Mouse (Mus musculus) limb, embryonic 15.5 days (tissue): Measurements from ENCODE around the gene Fryl. TPM values are rescaled to one million over a fixed set of nuclear protein-coding genes. Genes with fewer than 3 reads are reported as not detected.

Experiments
- ATAC-seq: fragments of 200-750 bp; cut with Nextera tagmentation; 2 replicates; pipeline ENCODE4 v1.8.0; 2017; ENCODE audit warnings: low read depth, moderate TSS enrichment; ENCODE audit not compliant: insufficient number of reproducible peaks, low FRiP score, low TSS enrichment
- H3K27ac ChIP-seq: fragments of 300-500 bp; sonication (generic); 2 replicates; pipeline ENCODE4 v1.5.1; 2015; ENCODE audit warnings: moderate library complexity, mild to moderate bottlenecking, inconsistent platforms
- H3K27me3 ChIP-seq: fragments of 300-500 bp; sonication (generic); 2 replicates; pipeline ENCODE4 v1.6.1; 2015; ENCODE audit warnings: inconsistent platforms
- H3K36me3 ChIP-seq: fragments of 300-500 bp; sonication (generic); 2 replicates; pipeline ENCODE4 v1.6.1; 2015; ENCODE audit warnings: inconsistent platforms
- H3K4me1 ChIP-seq: fragments of 300-500 bp; sonication (generic); 2 replicates; pipeline ENCODE4 v1.6.1; 2015; ENCODE audit warnings: inconsistent platforms
- H3K4me2 ChIP-seq: fragments of 300-500 bp; sonication (generic); 2 replicates; pipeline ENCODE4 v1.6.1; 2015; ENCODE audit warnings: mild to moderate bottlenecking, inconsistent platforms
- H3K4me3 ChIP-seq: fragments of 300-500 bp; sonication (generic); 2 replicates; pipeline ENCODE4 v1.5.1; 2015; ENCODE audit warnings: mild to moderate bottlenecking, inconsistent platforms
- H3K9ac ChIP-seq: fragments of 300-500 bp; sonication (generic); 2 replicates; pipeline ENCODE4 v1.6.1; 2015; ENCODE audit warnings: inconsistent platforms
- H3K9me3 ChIP-seq: fragments of 300-500 bp; sonication (generic); 2 replicates; pipeline ENCODE4 v1.6.1; 2016; ENCODE audit warnings: inconsistent platforms
- WGBS: fragments of 180-500 bp; shearing (Covaris S2); methylation state at CpG from one replicate; pipeline ENCODE4 v1.1.7; 2015; 5-methylcytosine and 5-hydroxymethylcytosine counted together
- polyA plus RNA-seq: library from polyadenylated mRNA; unstranded; fragments of >200 nt; fragmentation: Nextera tagmentation; extraction: Ambion mirVana; gene quantifications from 2 replicates; pipeline ENCODE4 v1.2.1, GENCODE M21; 2015

The Fryl gene
- polyA plus RNA-seq, 1 experiment from 2014 or later, result 29.5 TPM

DNA sequence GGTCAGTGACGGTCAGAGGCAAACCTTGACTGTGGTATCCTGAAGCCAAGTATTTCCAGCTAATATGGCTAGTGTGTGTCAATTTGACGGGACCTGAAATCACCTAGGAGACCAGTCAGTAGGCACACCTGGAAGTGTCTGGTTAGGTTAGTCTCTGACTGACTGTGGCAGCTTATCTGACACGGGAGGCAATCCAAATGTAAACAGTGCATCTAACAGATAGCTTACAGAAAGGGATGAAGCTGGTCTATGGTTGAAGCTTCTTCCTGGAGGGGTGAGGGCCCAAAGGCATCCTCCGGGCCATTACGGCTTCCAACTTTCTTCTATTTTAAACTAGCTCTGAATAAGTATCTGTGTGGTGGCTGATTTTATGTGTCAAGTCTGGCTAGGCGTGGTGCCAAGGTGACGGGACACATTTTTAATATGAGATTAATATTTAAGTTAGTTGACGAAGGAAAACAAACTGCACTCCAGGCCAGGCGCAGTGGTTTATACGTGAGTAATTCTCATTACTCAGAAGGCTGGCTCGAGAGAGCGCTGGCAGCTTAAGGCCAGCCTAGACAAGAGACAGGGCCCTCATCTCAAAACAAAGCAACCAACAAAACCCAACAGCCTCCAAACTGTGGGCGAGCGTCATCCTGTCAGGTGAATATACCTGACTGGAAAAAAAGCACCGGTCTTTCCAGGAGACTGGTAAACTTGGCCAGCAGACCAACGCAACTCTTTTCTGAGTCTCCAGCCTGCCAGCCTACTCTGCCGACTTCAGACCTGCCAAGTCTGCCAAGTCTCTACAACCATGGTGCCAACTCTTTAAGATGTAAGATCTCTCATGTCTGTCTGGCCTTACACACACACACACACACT lies 23.2 kb downstream of the Fryl start:
- ATAC-seq, result no peak
- Histone ChIP-seq H3K9me3 (no peaks in the 10 kb centered on the region), H3K27me3 (no peaks in the 10 kb centered on the region), H3K27ac (no peak overlapping the region), H3K4me1 (peaks cover 28% of the 10 kb centered on the region), H3K4me2 (no peak overlapping the region), H3K9ac (no peak overlapping the region), H3K36me3 (no peaks in the 10 kb centered on the region), H3K4me3 (no peak overlapping the region)
- 63% methylated on average over 17 of the region's 17 CpGs for WGBS

DNA sequence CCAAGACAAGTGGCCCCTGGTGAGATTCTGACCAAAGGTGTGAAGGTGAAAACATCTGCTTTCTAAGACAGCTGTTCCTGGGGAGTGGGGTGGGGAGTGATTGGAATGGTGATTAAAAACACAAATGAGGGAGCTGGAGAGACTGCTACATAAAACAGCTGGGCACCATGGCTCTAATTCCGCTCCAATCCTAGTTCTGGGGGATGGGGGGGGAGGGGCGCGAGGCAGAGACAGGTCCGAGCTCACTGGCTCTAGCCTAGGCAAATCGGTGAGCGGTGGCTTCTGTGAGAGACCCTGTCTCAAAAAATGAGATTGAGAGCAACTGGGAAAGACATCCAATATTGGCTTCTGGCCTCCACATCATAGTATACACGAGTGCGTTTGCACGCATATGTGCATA lies 24.2 kb downstream of the Fryl start:
- ATAC-seq, result no peak
- H3K4me3 ChIP-seq, result no peak overlapping the region
- no peaks in the 10 kb centered on the region for H3K9me3 ChIP-seq
- no peak overlapping the region for H3K4me2 ChIP-seq
- WGBS, result 28% methylated on average over 9 of the region's 9 CpGs
- H3K27ac ChIP-seq, result no peak overlapping the region
- no peak overlapping the region for H3K9ac ChIP-seq
- no peaks in the 10 kb centered on the region for H3K36me3 ChIP-seq
- H3K4me1 ChIP-seq, result peaks cover 28% of the 10 kb centered on the region
- no peaks in the 10 kb centered on the region for H3K27me3 ChIP-seq

DNA sequence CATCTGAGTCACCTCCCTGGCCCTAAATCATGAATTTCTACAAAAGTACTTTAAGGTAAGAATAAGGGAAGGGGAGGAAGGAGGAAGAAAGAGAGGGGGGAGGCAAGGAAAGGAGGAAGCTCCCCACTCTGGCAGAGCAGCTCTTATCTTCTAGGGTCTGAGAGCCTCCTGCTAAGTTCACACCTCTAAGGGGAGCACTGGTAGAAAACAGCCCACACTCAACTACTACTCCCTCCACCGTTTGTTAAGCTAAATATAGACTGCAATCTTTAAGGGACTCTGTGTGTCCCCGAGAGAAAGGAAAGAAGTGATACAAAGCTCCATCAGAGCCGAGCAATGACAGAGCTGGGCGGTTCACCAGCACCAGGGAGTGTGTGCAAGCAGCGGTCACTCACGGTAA lies 24.6 kb downstream of the Fryl start:
- no peaks in the 10 kb centered on the region for H3K36me3 ChIP-seq
- peaks cover 25% of the 10 kb centered on the region for H3K4me1 ChIP-seq
- H3K27me3 ChIP-seq, result no peaks in the 10 kb centered on the region
- no peaks in the 10 kb centered on the region for H3K9me3 ChIP-seq
- no peak overlapping the region for H3K4me3 ChIP-seq
- 11% methylated on average over 6 of the region's 6 CpGs for WGBS
- H3K4me2 ChIP-seq, result no peak overlapping the region
- ATAC-seq, result no peak
- H3K9ac ChIP-seq, result no peak overlapping the region
- H3K27ac ChIP-seq, result no peak overlapping the region

DNA sequence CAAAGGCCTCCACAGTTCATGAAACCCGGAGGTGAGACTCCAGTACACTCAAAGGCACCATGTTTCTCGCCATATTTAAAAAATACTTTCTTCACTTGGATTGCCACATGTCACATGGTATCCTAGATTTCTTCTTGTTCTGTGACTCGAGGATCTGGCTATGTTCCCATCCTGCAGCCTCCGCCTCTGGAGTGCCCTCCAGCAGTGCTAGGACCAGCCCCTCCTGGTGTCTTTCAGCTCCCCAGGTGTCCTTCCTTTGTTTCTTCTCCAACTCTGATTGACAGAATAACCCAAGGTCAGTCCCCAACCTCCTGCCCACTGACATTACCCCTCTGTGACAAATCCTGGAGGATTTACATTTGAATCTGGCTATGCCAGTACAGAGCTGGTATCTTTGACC lies 26.2 kb downstream of the Fryl start:
- Histone ChIP-seq H3K4me1 (peaks cover 21% of the 10 kb centered on the region), H3K27ac (no peak overlapping the region), H3K9me3 (no peaks in the 10 kb centered on the region), H3K36me3 (no peaks in the 10 kb centered on the region), H3K9ac (no peak overlapping the region), H3K27me3 (no peaks in the 10 kb centered on the region), H3K4me3 (no peak overlapping the region), H3K4me2 (no peak overlapping the region)
- WGBS, result 52% methylated on average over 4 of the region's 4 CpGs
- no peak for ATAC-seq

DNA sequence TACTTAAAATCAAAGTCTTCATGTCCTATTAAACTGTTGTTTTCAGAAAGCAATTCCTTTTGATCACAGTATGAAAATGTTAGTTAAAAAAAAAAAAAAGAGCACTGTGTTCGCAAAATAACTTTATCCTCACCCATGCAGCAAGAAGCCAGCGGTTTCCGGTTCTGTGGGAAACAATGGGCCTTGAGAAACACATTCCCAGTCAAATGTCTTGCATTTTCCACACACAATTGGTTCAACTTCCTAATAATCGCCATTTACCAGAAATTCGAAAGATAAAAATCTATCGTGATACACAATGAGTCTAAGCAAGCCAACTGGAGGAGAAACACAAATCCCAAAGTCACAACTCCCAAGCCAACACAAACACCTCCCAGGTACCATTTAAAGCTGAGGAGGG lies 27.0 kb downstream of the Fryl start:
- H3K9ac ChIP-seq, result no peak overlapping the region
- ATAC-seq, result no peak
- no peaks in the 10 kb centered on the region for H3K36me3 ChIP-seq
- no peak overlapping the region for H3K27ac ChIP-seq
- no peaks in the 10 kb centered on the region for H3K27me3 ChIP-seq
- H3K4me3 ChIP-seq, result no peak overlapping the region
- peaks cover 20% of the 10 kb centered on the region for H3K4me1 ChIP-seq
- no peaks in the 10 kb centered on the region for H3K9me3 ChIP-seq
- WGBS, result 70% methylated on average over 6 of the region's 6 CpGs
- H3K4me2 ChIP-seq, result no peak overlapping the region

DNA sequence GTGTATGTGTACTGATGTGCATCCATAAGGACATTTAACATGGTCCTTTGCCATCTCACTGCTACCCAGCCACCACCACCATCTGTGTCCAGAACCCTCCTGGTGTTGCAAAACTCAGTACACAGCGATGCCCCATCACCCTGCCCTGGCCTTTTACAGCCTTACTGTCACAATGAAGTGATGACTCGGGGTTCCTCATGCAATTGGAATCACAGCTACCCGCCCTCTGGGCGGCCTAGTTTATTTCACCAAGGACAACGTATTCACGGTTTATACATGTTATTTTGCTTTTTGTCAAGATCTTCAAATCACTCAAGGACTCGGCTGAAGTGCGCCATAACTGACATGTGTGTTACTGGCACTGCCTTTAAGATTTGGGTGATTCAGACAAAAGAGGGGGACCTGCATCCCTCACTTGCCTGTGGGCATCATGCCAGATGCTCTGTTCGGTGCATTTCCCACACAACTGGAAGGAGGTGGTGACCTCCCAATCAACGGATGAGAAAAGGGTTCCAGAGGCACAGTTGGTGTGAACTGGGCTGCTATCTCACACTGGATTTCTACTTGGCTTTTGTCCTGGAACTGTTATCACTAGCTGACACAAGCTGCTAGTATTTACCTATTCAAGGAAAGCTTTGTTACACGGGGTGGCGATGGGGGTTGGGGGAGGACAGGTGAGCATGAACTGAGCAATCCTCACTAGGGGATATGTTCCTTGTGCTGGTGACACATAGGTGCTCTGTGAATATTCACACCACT lies 27.9 kb downstream of the Fryl start:
- WGBS, result 77% methylated on average over 12 of the region's 12 CpGs
- no peaks in the 10 kb centered on the region for H3K36me3 ChIP-seq
- no peaks in the 10 kb centered on the region for H3K9me3 ChIP-seq
- ATAC-seq, result no peak
- no peaks in the 10 kb centered on the region for H3K27me3 ChIP-seq
- H3K4me3 ChIP-seq, result no peak overlapping the region
- H3K4me2 ChIP-seq, result no peak overlapping the region
- no peak overlapping the region for H3K27ac ChIP-seq
- H3K9ac ChIP-seq, result no peak overlapping the region
- peaks cover 18% of the 10 kb centered on the region for H3K4me1 ChIP-seq

DNA sequence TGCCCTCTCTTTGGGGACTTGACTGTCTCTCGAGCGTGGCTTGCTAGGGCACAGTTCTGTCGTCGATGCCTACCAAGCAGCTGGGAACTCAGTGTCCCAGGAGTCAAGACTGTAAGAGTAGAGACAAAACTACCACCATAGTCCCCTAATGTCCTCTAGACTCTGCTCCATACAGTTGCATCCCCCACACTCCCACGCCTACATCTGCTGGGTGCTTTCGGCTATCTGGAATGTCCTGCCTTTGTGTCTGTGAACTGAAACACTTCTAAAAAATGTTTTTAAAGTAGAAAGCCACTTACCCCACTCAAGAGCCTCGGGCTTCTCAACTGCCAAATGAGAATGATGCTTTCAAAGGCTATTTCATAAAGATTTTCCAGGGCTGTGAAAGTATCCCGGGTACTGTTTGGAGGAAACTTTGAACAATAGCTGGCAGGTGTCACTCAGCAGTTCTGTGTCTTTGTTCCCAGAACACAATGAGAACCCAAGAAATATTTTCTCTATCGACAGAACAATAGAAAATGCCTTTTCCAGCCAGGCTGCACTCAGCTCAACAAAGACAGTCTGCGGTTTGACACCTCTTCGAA lies 28.8 kb downstream of the Fryl start:
- WGBS, result 76% methylated on average over 11 of the region's 11 CpGs
- Histone ChIP-seq H3K36me3 (no peaks in the 10 kb centered on the region), H3K9me3 (no peaks in the 10 kb centered on the region), H3K9ac (no peak overlapping the region), H3K4me3 (no peak overlapping the region), H3K27ac (no peak overlapping the region), H3K4me1 (peaks cover 14% of the 10 kb centered on the region), H3K27me3 (no peaks in the 10 kb centered on the region), H3K4me2 (no peak overlapping the region)
- no peak for ATAC-seq

DNA sequence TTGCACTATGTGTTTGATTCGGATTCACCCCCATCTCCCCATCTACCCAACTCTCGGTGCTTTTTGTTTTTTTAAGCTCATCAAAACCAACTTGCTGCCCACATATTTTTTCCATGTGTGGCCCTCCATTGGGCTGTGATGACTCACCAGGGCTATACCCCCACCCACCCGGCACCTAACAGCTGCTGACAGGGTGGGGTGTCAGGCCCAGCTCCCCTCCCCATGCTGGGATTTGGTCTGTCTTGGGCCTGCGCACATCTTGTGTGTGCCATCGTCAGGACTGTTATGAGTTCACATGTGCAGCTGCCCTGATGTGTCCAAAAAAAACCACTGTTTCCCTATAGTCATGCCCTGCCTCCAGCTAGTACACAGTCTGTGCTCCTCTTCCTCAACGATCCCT lies 33.4 kb downstream of the Fryl start:
- H3K27ac ChIP-seq, result no peak overlapping the region
- 58% methylated on average over 6 of the region's 6 CpGs for WGBS
- H3K36me3 ChIP-seq, result peaks cover 5% of the 10 kb centered on the region
- no peak for ATAC-seq
- peaks cover 9% of the 10 kb centered on the region; the same call in 1 of the 2 replicates for H3K4me1 ChIP-seq
- no peak overlapping the region for H3K9ac ChIP-seq
- no peak overlapping the region for H3K4me3 ChIP-seq
- H3K9me3 ChIP-seq, result no peaks in the 10 kb centered on the region
- H3K27me3 ChIP-seq, result no peaks in the 10 kb centered on the region
- no peak overlapping the region for H3K4me2 ChIP-seq

DNA sequence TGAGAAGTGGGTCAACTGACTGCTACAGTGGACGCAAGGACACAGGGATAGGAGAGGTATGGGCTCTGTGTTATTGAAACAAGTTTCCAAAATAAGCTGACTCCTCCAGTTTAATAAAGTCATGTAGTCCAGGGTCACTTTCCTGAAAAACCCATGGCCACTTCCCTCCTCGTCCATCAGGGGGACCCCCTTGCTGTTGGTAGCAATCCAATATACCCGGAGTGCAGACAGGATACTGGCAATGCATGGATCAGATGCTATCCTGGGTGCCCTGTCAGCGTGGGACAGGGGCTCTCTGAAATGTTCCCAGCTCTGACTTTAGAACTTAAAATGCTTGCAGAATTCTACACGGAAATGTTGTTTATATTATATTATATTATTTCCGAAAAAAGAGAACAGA lies 34.0 kb downstream of the Fryl start:
- 48% methylated on average over 6 of the region's 6 CpGs for WGBS
- H3K9me3 ChIP-seq, result no peaks in the 10 kb centered on the region
- no peak for ATAC-seq
- H3K27ac ChIP-seq, result no peak overlapping the region
- no peaks in the 10 kb centered on the region for H3K27me3 ChIP-seq
- H3K36me3 ChIP-seq, result peaks cover 7% of the 10 kb centered on the region
- H3K4me1 ChIP-seq, result peaks cover 9% of the 10 kb centered on the region; the same call in 1 of the 2 replicates
- no peak overlapping the region for H3K4me3 ChIP-seq
- no peak overlapping the region for H3K4me2 ChIP-seq
- no peak overlapping the region for H3K9ac ChIP-seq

DNA sequence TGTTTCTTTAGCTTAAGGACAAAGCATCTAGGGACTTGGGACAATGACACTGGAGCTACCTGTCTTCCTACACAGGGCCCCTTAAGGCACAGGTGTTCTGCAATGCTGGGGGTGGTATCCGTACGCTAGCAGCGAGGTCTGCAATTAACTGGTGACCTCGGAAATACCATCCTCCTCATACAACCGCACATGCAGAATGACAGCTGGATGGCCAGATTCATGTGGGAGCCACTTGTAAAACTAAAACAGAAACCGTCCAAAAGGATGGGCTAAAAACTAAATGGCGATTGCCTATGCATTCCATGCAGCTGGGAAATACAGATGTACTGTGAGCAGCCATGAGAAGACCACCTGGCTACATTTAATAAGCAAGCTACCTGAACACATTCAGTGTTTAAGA lies 34.6 kb downstream of the Fryl start:
- Histone ChIP-seq H3K4me3 (no peak overlapping the region), H3K4me2 (no peak overlapping the region), H3K27me3 (no peaks in the 10 kb centered on the region), H3K9ac (no peak overlapping the region), H3K27ac (no peak overlapping the region), H3K9me3 (no peaks in the 10 kb centered on the region), H3K36me3 (peaks cover 7% of the 10 kb centered on the region), H3K4me1 (peaks cover 9% of the 10 kb centered on the region; the same call in 1 of the 2 replicates)
- 65% methylated on average over 7 of the region's 7 CpGs for WGBS
- no peak for ATAC-seq

DNA sequence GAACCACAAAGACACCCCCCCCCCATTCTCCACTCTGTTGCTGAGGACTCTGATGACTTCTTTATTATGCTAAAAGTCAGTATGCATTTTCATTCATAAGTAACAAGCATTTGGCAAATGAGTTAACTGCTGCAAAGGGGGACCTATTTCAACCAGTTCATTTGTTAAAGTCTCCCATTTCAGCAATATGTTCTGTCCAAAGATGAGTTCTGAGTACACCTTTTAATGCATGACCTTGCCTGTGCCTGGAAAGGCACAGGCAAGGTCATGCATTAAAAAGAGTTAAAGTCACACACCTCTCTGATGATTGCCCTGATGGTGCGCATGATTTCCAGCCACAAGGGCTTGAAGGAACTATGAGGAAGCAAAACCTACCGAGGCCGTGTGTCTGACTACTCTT lies 36.7 kb downstream of the Fryl start:
- Histone ChIP-seq H3K27ac (no peak overlapping the region), H3K27me3 (no peaks in the 10 kb centered on the region), H3K9ac (no peak overlapping the region), H3K4me3 (no peak overlapping the region), H3K4me2 (no peak overlapping the region), H3K36me3 (peaks cover 7% of the 10 kb centered on the region), H3K4me1 (peaks cover 9% of the 10 kb centered on the region; the same call in 1 of the 2 replicates), H3K9me3 (no peaks in the 10 kb centered on the region)
- ATAC-seq, result no peak
- WGBS, result 53% methylated on average over 3 of the region's 3 CpGs

DNA sequence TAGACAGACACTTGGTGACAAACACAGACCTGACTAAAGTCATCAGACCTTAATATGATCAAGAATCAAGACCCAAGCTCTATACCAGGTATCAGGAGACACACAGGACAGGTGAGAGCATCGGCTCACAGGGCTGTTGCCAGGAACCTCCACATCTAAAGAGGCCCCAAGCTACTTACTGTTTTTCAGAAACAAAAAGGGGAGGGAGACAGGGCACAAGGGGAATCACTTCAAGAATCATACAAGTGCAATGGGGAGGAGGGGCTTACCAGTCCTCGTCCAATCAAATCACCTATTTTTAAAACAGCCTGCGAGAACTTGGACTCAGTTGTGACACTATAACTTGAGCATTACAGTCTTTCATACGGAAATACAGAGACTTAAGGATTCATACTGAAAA lies 38.4 kb downstream of the Fryl start:
- no peak overlapping the region for H3K9ac ChIP-seq
- H3K4me3 ChIP-seq, result no peak overlapping the region
- no peaks in the 10 kb centered on the region for H3K27me3 ChIP-seq
- H3K4me1 ChIP-seq, result peaks cover 7% of the 10 kb centered on the region; the same call in 1 of the 2 replicates
- ATAC-seq, result no peak
- WGBS, result 93% methylated on average over 4 of the region's 4 CpGs
- no peak overlapping the region for H3K4me2 ChIP-seq
- H3K36me3 ChIP-seq, result peaks cover 10% of the 10 kb centered on the region
- H3K27ac ChIP-seq, result no peak overlapping the region
- H3K9me3 ChIP-seq, result no peaks in the 10 kb centered on the region
